Mouse (Mus musculus): ENCODE measurements around the gene Gm21962. TPM values are rescaled to one million over a fixed set of nuclear protein-coding genes. Genes with fewer than 3 reads are reported as not detected.

Gene Gm21962
- polyA plus RNA-seq (2017; shearing (Covaris generic)) = not detected

GRCm38 (mm10) chr3:137671224-137671623 is at the start of gene Gm21962:
Gene Gm21962 (plus strand): TSS chr3:137671524.

Other genes with a start within 250 kb of the Gm21962 start
- 0.32 TPM for gene Ddit4l, start 49.9 kb upstream of the Gm21962 start, polyA plus RNA-seq (2017; shearing (Covaris generic))
- 1,063 TPM for gene H2afz, start 193.0 kb downstream of the Gm21962 start, polyA plus RNA-seq (2017; shearing (Covaris generic))
- gene Dnajb14, start 196.2 kb downstream of the Gm21962 start, polyA plus RNA-seq (2017; shearing (Covaris generic)) = 9.4 TPM
- gene Lamtor3, start 247.0 kb downstream of the Gm21962 start, polyA plus RNA-seq (2017; shearing (Covaris generic)) = 73.1 TPM